Mouse (Mus musculus): ENCODE data around the gene Gpr180. TPM values are rescaled to one million over a fixed set of nuclear protein-coding genes. Genes with fewer than 3 reads are reported as not detected.

The Gpr180 gene
- polyA plus RNA-seq, 1 experiment from 2014 or later: 13.4 TPM

- DNase-seq (peak; percentile 33), ATAC-seq (no peak)
- H3K27ac ChIP-seq (ENCODE audit: low read depth): no peak overlapping the region
- H3K9ac ChIP-seq (replicated peaks): no peak overlapping the region
- no peaks in the 10 kb centered on the region for H3K36me3 ChIP-seq (replicated peaks; ENCODE audit: insufficient read depth, low read length)
- WGBS (ENCODE audit: insufficient replicate concordance): 73% methylated on average over 7 of the region's 7 CpGs
- no peaks in the 10 kb centered on the region for H3K27me3 ChIP-seq (ENCODE audit: insufficient read depth, low read length)
- H3K4me3 ChIP-seq (ENCODE audit: low read depth, low read length): no peak overlapping the region
- no peak overlapping the region for H3K4me2 ChIP-seq (ENCODE audit: low read depth, low read length)
- H3K4me1 ChIP-seq (ENCODE audit: insufficient read depth): no peaks in the 10 kb centered on the region
- TF ChIP-seq EP300 (IDR thresholded peaks at IDR 0.05; ENCODE audit: low read depth) (no peak), CTCF (IDR thresholded peaks at IDR 0.05; ENCODE audit: low read depth) (peak; percentile 58)
- no peaks in the 10 kb centered on the region for H3K9me3 ChIP-seq (ENCODE audit: low read length)
Measured at GRCm38 (mm10) chr14:118203031-118203430, 66.1 kb downstream of the Gpr180 start.

- Histone ChIP-seq H3K36me3 (replicated peaks; ENCODE audit: insufficient read depth, low read length) (no peaks in the 10 kb centered on the region), H3K27ac (ENCODE audit: low read depth) (no peak overlapping the region), H3K4me1 (ENCODE audit: insufficient read depth) (no peaks in the 10 kb centered on the region), H3K4me3 (ENCODE audit: low read depth, low read length) (no peak overlapping the region), H3K4me2 (ENCODE audit: low read depth, low read length) (no peak overlapping the region), H3K27me3 (ENCODE audit: insufficient read depth, low read length) (0 out of 2 replicates have a peak, but pooled peaks cover 8% of the 10 kb centered on the region), H3K9me3 (ENCODE audit: low read length) (no peaks in the 10 kb centered on the region), H3K9ac (replicated peaks) (no peak overlapping the region)
- ATAC-seq (no peak), DNase-seq (no peak)
- WGBS (ENCODE audit: insufficient replicate concordance): 77% methylated on average over 3 of the region's 3 CpGs
- TF ChIP-seq EP300 (IDR thresholded peaks at IDR 0.05; ENCODE audit: low read depth) (no peak), CTCF (IDR thresholded peaks at IDR 0.05; ENCODE audit: low read depth) (peak; percentile 44)
Measured at GRCm38 (mm10) chr14:118207347-118207746, 70.4 kb downstream of the Gpr180 start.

GRCm38 (mm10) chr14:118209642-118210041, 72.7 kb downstream of the Gpr180 start:
- ATAC-seq: no peak
- no peak overlapping the region for H3K4me2 ChIP-seq (ENCODE audit: low read depth, low read length)
- H3K9ac ChIP-seq (replicated peaks): no peak overlapping the region
- H3K27ac ChIP-seq (ENCODE audit: low read depth): no peak overlapping the region
- H3K9me3 ChIP-seq (ENCODE audit: low read length): no peaks in the 10 kb centered on the region
- TF ChIP-seq EP300 (IDR thresholded peaks at IDR 0.05; ENCODE audit: low read depth): no peak
- peak; percentile 50 for TF ChIP-seq CTCF (IDR thresholded peaks at IDR 0.05; ENCODE audit: low read depth)
- 18% methylated on average over 5 of the region's 5 CpGs for WGBS (ENCODE audit: insufficient replicate concordance)
- H3K36me3 ChIP-seq (replicated peaks; ENCODE audit: insufficient read depth, low read length): no peaks in the 10 kb centered on the region
- DNase-seq: no peak
- H3K27me3 ChIP-seq (ENCODE audit: insufficient read depth, low read length): 0 out of 2 replicates have a peak, but pooled peaks cover 9% of the 10 kb centered on the region
- H3K4me1 ChIP-seq (ENCODE audit: insufficient read depth): no peaks in the 10 kb centered on the region
- no peak overlapping the region for H3K4me3 ChIP-seq (ENCODE audit: low read depth, low read length)

- H3K9me3 ChIP-seq (ENCODE audit: low read length): no peaks in the 10 kb centered on the region
- no peaks in the 10 kb centered on the region for H3K4me1 ChIP-seq (ENCODE audit: insufficient read depth)
Measured at GRCm38 (mm10) chr14:118212188-118212804, 75.3 kb downstream of the Gpr180 start.

More at GRCm38 (mm10) chr14:118212188-118212804, 75.3 kb downstream of the Gpr180 start:
- Histone ChIP-seq H3K9ac (replicated peaks) (no peak overlapping the region), H3K36me3 (replicated peaks; ENCODE audit: insufficient read depth, low read length) (no peaks in the 10 kb centered on the region), H3K27me3 (ENCODE audit: insufficient read depth, low read length) (0 out of 2 replicates have a peak, but pooled peaks cover 15% of the 10 kb centered on the region), H3K4me3 (ENCODE audit: low read depth, low read length) (no peak overlapping the region), H3K4me2 (ENCODE audit: low read depth, low read length) (no peak overlapping the region), H3K27ac (ENCODE audit: low read depth) (no peak overlapping the region)
- DNase-seq: no peak
- WGBS (ENCODE audit: insufficient replicate concordance): 73% methylated on average over 15 of the region's 15 CpGs
- ATAC-seq: no peak
- TF ChIP-seq CTCF (IDR thresholded peaks at IDR 0.05; ENCODE audit: low read depth): no peak

Other genes starting within 250 kb of the Gpr180 start
- 1.0 and 1.8 TPM in 2 replicates for gene Dct, start 84.9 kb upstream of the Gpr180 start, polyA plus RNA-seq (2015; fragmentation: Nextera tagmentation; extraction: Ambion mirVana)
- gene Tgds, start 4.4 kb upstream of the Gpr180 start, polyA plus RNA-seq (2015; fragmentation: Nextera tagmentation; extraction: Ambion mirVana): 15.5 and 16.0 TPM in 2 replicates
- not detected in 2 replicates for gene Sox21, start 99.9 kb downstream of the Gpr180 start, polyA plus RNA-seq (2015; fragmentation: Nextera tagmentation; extraction: Ambion mirVana)
- gene Gm9376, start 129.8 kb downstream of the Gpr180 start, polyA plus RNA-seq (2015; fragmentation: Nextera tagmentation; extraction: Ambion mirVana): not detected in 2 replicates

Measured in liver, postnatal 0 days (tissue).